Mouse (Mus musculus) heart, adult 2 months (tissue): ENCODE data around the gene Kcnab3.

Experiments used
- EP300 ChIP-seq: fragments of 200-500 bp; IDR thresholded peaks from 2 replicates; pipeline ENCODE4 v1.6.1; 2011; ENCODE audit warnings: low read depth, low read length, control low read depth; ENCODE audit not compliant: insufficient read depth
- POLR2A ChIP-seq: fragments of 200-500 bp; IDR thresholded peaks from 2 replicates; pipeline ENCODE4 v1.6.1; 2011; ENCODE audit warnings: mild to moderate bottlenecking, low read depth, low read length, control low read depth; ENCODE audit not compliant: insufficient read depth

DNA sequence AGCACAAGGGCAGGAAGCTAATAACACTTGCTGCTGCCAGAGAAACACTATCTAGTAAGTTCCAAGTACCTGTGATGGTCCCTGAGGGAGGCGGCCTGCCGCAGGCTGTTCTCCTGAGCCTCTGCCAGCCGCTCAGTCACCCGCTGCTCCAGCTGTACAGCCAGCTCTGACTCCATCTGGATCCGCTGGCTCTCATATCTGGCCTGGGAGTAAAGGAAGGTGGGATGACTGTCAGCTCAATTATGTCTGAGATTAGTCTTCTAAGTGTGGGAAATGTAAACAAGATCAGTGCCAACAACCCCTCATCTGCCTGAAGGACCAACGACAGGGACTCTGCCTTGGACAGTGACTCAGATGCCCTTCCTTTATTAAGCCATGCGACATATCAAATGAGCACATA lies 14.8 kb upstream of the Kcnab3 start:
- no peak for TF ChIP-seq POLR2A
- no peak for TF ChIP-seq EP300
